Mouse (Mus musculus): ENCODE measurements around the gene Gm29276.
"Not testable (repeated sequence)": the region's sequence is repeated elsewhere in the genome, so short reads cannot be mapped to it uniquely, and the experiment has no call there.

Gene Gm29276

DNA sequence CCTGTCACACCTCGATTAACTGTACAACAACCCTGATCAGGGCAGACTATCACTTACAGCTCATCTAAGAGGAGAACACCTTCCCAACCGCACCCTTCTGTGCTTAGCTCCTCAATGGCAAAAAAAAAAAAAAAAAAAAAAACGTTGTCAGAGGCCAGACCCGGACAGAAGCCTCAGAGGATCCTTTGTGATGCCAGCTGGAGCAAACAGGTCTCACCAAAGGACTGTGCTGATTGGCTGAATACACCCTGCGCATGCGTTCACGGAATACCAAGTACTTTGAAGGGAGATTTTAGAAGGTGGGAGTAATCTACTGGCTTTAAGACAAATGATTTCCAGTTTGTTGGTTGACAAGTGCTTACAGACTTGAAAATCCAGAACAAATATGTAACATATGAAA lies at the start of gene Gm29276:
Gene Gm29276, minus strand, starts transcription at position 101 of the 400 bp plus-strand sequence.
- not testable (repeated sequence) for DNase-seq (ENCODE audit: low read depth, low spot score)
